Mouse (Mus musculus) brain, embryonic 14.5 days (tissue): ENCODE measurements around the gene Zfp653. TPM values are rescaled to one million over a fixed set of nuclear protein-coding genes. Genes with fewer than 3 reads are reported as not detected.

Experiments used
- DNase-seq: peaks from one replicate; pipeline ENCODE4 v3.0.0-alpha.2; 2011; ENCODE audit warnings: low read depth
- CTCF ChIP-seq: fragments of 200-500 bp; IDR thresholded peaks from 2 replicates; pipeline ENCODE4 v1.5.1; 2012; ENCODE audit warnings: inconsistent platforms, mild to moderate bottlenecking, moderate library complexity, borderline replicate concordance; ENCODE audit not compliant: insufficient read depth, insufficient read length; ENCODE audit errors: extremely low read depth
- POLR2A ChIP-seq: fragments of 200-500 bp; IDR thresholded peaks from 2 replicates; pipeline ENCODE4 v1.6.1; 2012; ENCODE audit warnings: mild to moderate bottlenecking, inconsistent platforms, borderline replicate concordance; ENCODE audit not compliant: poor library complexity, insufficient read depth, insufficient read length, severe bottlenecking; ENCODE audit errors: extremely low read depth
- polyA plus RNA-seq: library from polyadenylated mRNA; depleted of rRNA; stranded (reverse); fragments of >200 nt; gene quantifications from 2 replicates; pipeline ENCODE4 v1.2.3, GENCODE M21; 2012

The Zfp653 gene
- polyA plus RNA-seq, 1 experiment, result 49.1 TPM

DNA sequence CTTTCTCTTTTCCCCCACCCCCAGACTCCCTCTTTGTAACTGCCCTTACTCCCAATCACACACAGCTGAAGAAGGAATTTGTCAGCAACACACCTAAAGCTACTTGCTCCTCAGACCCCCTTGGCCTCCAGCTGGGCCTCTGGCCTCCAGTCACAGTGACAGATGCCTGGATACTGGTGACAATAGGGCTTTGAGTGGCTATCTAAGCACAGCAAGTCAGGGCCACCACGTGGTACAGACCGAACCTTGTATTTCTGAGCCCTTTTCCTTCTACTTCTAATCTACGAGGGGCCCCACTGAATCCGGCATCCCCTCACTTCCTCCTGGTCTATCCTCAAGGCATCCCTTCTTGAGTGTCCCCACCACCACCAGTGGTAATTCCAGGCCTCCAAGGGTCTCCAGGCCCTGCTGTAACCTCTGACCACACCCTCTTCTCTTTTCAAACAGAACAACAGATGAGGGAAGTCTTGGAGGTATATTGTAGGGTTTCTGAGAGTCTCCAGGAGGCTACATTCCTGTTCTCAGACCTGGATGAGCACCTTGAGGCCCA lies 21.4 kb downstream of the Zfp653 start:
- TF ChIP-seq CTCF (no peak), POLR2A (no peak)
- peak; percentile 62 for DNase-seq

DNA sequence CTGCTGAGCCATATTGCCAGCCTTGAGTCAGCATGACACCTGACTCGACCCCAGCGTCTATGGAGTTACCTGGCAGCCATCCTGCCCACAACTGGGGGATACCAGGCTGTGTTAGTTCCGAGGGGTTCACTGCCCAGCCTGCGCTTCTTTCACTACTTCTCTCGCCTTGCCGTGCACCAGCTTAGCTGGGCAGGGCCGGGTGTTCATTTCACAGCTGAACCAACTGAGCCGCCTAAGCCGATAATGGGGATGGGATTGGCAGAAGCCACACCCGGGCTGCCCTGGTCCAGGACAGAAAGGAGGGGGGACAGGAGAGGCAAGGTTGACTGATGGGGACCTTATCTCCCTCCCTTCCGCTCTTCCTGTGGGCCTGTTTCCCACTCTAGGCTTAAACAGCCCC lies 21.9 kb downstream of the Zfp653 start:
- DNase-seq, result peak; percentile 38
- TF ChIP-seq CTCF (no peak), POLR2A (no peak)

DNA sequence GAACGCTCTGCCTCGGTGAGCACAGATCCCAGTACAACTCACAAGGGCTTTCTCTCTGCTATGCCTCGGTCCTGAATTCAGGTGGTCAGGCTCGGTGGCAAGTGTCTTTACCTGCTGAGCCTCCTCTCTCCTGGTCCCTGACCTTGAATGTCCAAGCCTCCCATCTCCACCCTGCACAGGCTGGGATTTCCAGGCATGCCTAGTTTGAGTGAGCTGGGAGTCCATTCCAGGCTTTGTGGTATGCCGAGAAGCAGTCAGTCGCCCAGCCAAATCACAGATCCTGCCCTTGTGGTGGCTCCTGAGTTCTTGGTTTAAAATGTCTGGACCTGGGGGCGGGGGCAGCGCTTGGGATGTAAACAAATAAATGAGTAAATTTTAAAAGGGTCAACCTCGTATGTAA lies 23.8 kb downstream of the Zfp653 start:
- TF ChIP-seq POLR2A, result no peak
- TF ChIP-seq CTCF, result no peak
- DNase-seq, result no peak

DNA sequence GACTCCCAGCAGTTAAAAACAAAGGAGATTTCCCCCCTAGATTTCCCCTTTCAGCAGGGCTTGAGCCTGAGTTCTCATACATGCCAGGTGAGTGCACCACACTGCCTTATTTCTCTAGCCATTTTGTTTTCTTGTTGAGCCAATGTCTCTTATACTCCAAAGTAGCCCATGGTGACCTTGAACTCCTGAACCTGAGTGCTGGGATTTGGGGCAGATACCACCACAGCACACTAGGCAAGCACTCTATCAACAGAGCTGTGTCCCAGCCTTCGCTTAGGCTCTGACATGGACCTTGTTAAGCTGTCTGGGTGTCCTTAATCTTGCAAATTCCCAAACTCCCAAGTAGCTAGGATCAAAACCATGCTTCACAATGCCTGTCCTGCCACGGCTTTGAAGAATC lies 29.3 kb downstream of the Zfp653 start:
- TF ChIP-seq POLR2A, result no peak
- no peak for TF ChIP-seq CTCF
- DNase-seq, result no peak

DNA sequence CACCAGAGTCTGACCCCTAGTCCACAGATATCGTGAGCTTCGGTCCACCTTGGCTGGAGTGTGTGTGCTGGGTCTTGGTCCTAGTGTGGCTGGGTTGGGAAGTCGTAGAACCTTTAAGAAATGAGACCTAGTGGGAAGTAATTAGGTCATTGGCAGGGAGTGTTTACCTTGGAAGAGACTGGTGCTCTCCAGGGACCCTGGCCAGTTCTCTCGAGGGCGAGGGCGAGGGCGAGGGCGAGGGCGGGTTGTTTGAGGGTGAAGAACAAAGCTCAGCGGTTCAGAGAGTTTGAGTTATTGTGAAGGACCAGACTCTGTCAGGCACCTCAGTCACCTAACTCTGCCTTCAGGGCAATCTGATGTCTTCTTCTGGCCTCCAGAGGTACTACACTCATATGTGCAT lies 33.4 kb downstream of the Zfp653 start:
- DNase-seq, result no peak
- TF ChIP-seq CTCF (no peak), POLR2A (no peak)

DNA sequence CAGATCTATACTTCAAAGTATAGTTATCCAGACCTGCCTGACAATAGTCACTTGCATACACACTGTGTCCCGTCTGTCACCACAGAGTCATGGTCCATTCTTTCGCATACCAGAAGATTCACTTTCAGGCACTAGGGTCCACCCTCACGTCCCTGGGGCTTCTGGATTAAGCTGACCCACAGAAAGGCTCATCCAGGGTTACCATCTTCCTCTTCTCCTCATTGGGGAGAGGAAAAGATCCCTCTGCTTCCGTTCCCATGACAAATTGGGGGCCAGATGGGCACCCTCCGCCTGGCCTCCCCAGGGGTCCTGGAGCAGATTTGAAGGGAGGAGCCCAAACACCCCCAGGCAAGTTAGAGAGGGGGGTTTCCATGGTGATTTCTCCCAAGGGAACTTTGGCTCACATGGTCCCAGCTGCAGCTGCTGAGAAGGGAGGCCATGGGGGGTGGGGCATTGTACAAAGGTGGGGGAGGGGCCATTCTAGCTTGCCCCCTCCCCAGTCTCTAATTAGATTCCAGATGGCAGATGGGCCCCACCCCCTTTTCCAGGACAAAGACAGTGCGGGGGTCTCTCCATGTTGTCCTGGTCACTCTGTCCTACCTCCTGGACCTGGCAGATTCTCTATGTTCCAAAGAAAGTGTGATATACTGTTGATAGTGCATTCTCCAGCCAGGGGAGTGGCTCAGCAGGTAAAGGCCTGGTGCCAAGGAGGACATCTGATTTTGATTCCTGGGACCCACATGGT lies 35.7 kb downstream of the Zfp653 start:
- DNase-seq, result peak; percentile 78
- TF ChIP-seq POLR2A, result no peak
- no peak for TF ChIP-seq CTCF

DNA sequence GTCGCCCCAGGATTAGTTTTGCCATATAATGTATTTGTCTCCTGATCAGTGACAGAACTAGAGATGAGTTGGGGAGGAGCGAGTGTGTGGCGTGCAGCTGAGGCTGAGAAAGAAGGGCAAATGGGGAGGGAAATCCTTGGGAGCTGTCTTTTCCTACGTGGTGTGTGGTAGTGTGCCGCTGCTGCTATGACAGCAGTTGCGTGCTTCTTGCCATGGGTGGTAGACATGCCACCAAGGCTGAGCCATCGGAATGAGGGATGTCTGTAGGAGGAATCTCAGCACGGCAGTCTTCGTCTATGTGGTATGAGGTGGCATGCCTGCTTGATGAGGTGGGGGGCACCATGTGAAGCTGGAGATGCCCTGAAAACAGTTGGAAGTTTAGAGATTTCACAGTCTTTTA lies 40.8 kb downstream of the Zfp653 start:
- TF ChIP-seq CTCF (no peak), POLR2A (no peak)
- no peak for DNase-seq

DNA sequence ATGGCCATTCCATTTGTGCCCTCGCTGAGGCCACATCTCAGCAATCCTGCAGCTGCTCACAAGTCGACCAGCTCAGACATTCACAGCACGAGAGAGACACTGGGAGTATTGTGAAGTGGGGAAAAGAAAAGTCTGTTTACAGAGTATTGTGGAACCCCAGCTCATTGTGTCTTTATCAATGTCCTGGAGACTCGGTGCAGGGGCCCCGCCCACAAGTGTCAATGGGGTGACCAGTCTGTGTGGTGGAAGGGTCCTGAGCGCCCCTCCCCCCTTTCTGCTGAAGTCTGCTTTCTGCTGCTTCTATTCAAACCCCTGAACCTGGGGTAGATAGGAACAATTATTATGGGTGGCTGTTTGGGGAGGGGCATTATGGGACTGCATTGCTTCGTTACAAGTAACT lies 42.7 kb downstream of the Zfp653 start:
- TF ChIP-seq CTCF, result no peak
- TF ChIP-seq POLR2A, result no peak
- DNase-seq, result peak; percentile 33

DNA sequence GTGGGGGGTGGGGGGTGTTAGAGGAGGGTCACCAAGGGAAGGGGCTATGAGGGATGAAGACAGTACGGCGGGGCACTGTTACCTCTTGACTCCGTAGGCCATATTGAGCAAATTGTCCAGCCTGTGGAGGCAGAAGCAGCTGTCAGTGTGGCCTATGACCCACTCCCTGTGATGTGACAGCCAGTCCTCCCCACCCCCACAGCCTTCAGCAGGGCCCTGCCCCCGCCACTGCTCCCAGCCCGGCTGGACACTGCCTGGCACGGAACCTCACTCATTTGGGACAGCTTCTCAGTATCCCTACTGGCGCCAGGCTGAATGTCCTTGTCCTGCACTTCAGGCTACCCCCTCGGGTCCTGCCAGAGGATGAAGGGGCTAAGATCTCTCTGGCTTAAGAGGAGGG lies 46.6 kb downstream of the Zfp653 start:
- DNase-seq, result no peak
- no peak for TF ChIP-seq POLR2A
- no peak for TF ChIP-seq CTCF

DNA sequence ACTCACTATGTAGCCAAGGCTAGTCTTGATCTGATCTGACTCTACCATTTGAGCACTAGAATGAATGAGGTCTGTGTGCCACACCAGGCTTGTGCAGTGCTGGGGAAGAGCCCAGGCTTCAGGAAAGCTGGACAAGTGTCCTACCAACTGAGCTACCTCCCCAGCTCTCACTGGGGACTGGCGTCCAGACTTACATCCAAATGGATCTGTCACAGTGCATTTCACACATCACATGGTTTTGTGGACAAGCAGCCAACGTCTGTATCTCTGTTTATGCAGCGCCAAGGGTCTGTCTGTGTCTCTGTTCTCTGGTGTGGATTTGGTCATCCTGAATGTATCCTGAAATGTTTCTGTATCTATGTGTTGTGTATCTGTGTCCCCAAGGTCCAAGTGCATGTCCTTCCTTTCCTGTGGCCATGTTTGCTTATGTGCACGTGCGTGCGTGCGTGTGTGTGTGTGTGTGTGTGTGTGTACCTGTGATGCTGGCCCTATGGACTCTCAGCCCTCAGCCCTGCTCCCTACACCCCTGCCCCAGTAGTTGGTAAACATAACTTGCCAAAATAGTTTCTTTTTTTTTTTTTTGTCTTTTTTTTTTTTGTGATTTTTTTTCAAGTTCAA lies 53.9 kb downstream of the Zfp653 start:
- TF ChIP-seq CTCF (no peak), POLR2A (no peak)
- DNase-seq, result no peak

DNA sequence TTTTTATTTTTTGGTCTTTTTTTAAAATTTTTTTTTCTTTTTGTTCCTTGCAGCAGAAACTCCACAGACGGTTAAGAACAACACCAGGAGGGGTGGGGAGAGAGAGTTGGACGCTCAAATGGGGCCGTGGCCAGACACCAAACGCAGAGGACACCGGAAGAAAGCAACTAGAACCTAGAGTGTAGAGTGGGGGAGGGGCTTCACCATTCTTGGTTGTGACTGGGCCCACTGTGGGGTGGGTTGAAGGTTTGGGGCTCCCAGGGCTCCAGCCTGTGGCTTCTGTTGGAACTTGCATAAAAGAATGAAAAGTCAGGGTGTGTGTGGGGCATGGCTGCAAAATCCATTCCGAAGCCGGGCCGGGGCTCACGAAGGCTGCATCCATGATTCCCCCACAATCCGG lies 54.9 kb downstream of the Zfp653 start:
- DNase-seq, result no peak

DNA sequence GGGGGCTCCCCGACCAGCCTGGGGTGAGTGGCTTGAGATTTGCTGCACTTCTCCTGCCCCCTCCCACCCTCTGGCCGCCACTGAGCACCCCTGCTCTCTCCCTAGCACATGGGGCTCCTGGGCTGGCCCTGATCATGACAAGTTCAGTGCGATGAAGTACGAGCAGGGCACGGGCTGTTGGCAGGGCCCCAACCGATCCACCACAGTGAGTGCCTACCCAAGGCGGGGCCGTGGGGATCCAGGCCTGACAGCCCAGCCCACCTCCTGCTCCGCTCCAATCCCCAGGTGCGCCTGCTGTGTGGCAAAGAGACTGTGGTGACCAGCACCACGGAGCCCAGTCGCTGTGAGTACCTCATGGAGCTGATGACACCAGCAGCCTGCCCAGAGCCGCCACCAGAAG lies 58.4 kb downstream of the Zfp653 start:
- TF ChIP-seq CTCF, result no peak
- no peak for TF ChIP-seq POLR2A

More for the DNA sequence above, 54.9 kb downstream of the Zfp653 start:
- TF ChIP-seq POLR2A (no peak), CTCF (no peak)

More for the DNA sequence above, 58.4 kb downstream of the Zfp653 start:
- DNase-seq, result no peak
